Mouse (Mus musculus) forebrain, postnatal 0 days (tissue): ENCODE results near the gene Prpf8. TPM values are rescaled to one million over a fixed set of nuclear protein-coding genes. Genes with fewer than 3 reads are reported as not detected.
A peak's percentile ranks its signal among the peaks of the same experiment; 100 is the strongest.

Source experiments
- ATAC-seq: fragments of 200-750 bp; cut with Nextera tagmentation; 2 replicates; pipeline ENCODE4 v1.8.0; 2017; ENCODE audit warnings: mild to moderate bottlenecking, moderate library complexity
- DNase-seq: peaks from one replicate; pipeline ENCODE4 v3.0.0-alpha.2; 2015
- H3K27ac ChIP-seq: fragments of 300-500 bp; sonication (generic); 2 replicates; pipeline ENCODE4 v1.5.1; 2014; ENCODE audit warnings: low read depth, mild to moderate bottlenecking, antibody characterized with exemption, low read length, moderate library complexity, mixed read lengths
- H3K27me3 ChIP-seq: fragments of 300-500 bp; sonication (generic); 2 replicates; pipeline ENCODE4 v1.6.1; 2014; ENCODE audit warnings: mild to moderate bottlenecking, low read length, mixed read lengths; ENCODE audit not compliant: insufficient read depth
- H3K36me3 ChIP-seq: fragments of 300-500 bp; sonication (generic); 2 replicates; pipeline ENCODE4 v1.6.1; 2014; ENCODE audit warnings: mild to moderate bottlenecking, moderate library complexity; ENCODE audit not compliant: insufficient read depth
- H3K4me1 ChIP-seq: fragments of 300-500 bp; sonication (generic); 2 replicates; pipeline ENCODE4 v1.6.1; 2014; ENCODE audit warnings: antibody characterized with exemption; ENCODE audit not compliant: insufficient read depth
- H3K4me2 ChIP-seq: fragments of 300-500 bp; sonication (generic); 2 replicates; pipeline ENCODE4 v1.6.1; 2014; ENCODE audit warnings: low read depth, mild to moderate bottlenecking, moderate library complexity
- H3K4me3 ChIP-seq: fragments of 300-500 bp; sonication (generic); 2 replicates; pipeline ENCODE4 v1.5.1; 2014; ENCODE audit warnings: low read depth, low read length, mixed read lengths
- H3K9ac ChIP-seq: fragments of 300-500 bp; sonication (generic); 2 replicates; pipeline ENCODE4 v1.6.1; 2014; ENCODE audit warnings: mild to moderate bottlenecking
- H3K9me3 ChIP-seq: fragments of 300-500 bp; sonication (generic); 2 replicates; pipeline ENCODE4 v1.6.1; 2016; ENCODE audit warnings: low read length
- CTCF ChIP-seq: sonication (generic); IDR thresholded peaks from 2 replicates; pipeline ENCODE4 v1.5.1; 2016; ENCODE audit warnings: antibody characterized with exemption, control low read depth, low read depth
- WGBS: fragments of 180-500 bp; shearing (Covaris S2); extraction: QIAGEN DNeasy Blood & Tissue Kit; methylation state at CpG from one replicate; pipeline ENCODE4 v1.1.7; 2014; 5-methylcytosine and 5-hydroxymethylcytosine counted together
- polyA plus RNA-seq: library from polyadenylated mRNA; unstranded; fragments of >200 nt; fragmentation: Nextera tagmentation; extraction: Ambion mirVana; gene quantifications from 2 replicates; pipeline ENCODE4 v1.2.1, GENCODE M21; 2015
- total RNA-seq: library from RNA; depleted of rRNA; stranded (reverse); fragments of >200 nt; gene quantifications from 2 replicates; pipeline ENCODE4 v1.2.3, GENCODE M21; 2014

Prpf8 gene
- total and polyA plus RNA-seq, 2 experiments from 2014 or later: 27.9 to 120 TPM

- no peak overlapping the region for H3K4me3 ChIP-seq
- DNase-seq (no peak), ATAC-seq (no peak)
- no peak overlapping the region for H3K27ac ChIP-seq
- no peaks in the 10 kb centered on the region for H3K9me3 ChIP-seq
- no peak overlapping the region for H3K9ac ChIP-seq
- H3K4me2 ChIP-seq: no peak overlapping the region
- H3K4me1 ChIP-seq: no peaks in the 10 kb centered on the region
- H3K27me3 ChIP-seq: no peaks in the 10 kb centered on the region
- WGBS: 96% methylated on average over 10 of the region's 10 CpGs
- peaks cover 97% of the 10 kb centered on the region for H3K36me3 ChIP-seq
- no peak for TF ChIP-seq CTCF
Measured at GRCm38 (mm10) chr11:75494296-75495049, 7.9 kb downstream of the Prpf8 start.

- no peaks in the 10 kb centered on the region for H3K27me3 ChIP-seq
- H3K4me1 ChIP-seq: no peaks in the 10 kb centered on the region
- peaks cover 96% of the 10 kb centered on the region for H3K36me3 ChIP-seq
- H3K9ac ChIP-seq: no peak overlapping the region
- H3K27ac ChIP-seq: no peak overlapping the region
- H3K4me3 ChIP-seq: no peak overlapping the region
- no peak overlapping the region for H3K4me2 ChIP-seq
- ATAC-seq (no peak), DNase-seq (no peak)
- TF ChIP-seq CTCF: no peak
- H3K9me3 ChIP-seq: no peaks in the 10 kb centered on the region
- WGBS: 79% methylated on average over 1 of the region's 1 CpGs
Measured at GRCm38 (mm10) chr11:75498126-75498525, 11.5 kb downstream of the Prpf8 start.

- H3K4me1 ChIP-seq: peaks cover 6% of the 10 kb centered on the region; the same call in 1 of the 2 replicates
- DNase-seq: no peak
- TF ChIP-seq CTCF: no peak
- H3K4me2 ChIP-seq: no peak overlapping the region
- H3K27ac ChIP-seq: no peak overlapping the region
- H3K9me3 ChIP-seq: no peaks in the 10 kb centered on the region
- WGBS: 95% methylated on average over 4 of the region's 4 CpGs
- no peak overlapping the region for H3K9ac ChIP-seq
- no peak overlapping the region for H3K4me3 ChIP-seq
- no peaks in the 10 kb centered on the region for H3K27me3 ChIP-seq
- H3K36me3 ChIP-seq: peaks cover 52% of the 10 kb centered on the region
- no peak for ATAC-seq
Measured at GRCm38 (mm10) chr11:75508162-75508561, 21.5 kb downstream of the Prpf8 start.

GRCm38 (mm10) chr11:75508904-75509303, 22.3 kb downstream of the Prpf8 start:
- WGBS: 86% methylated on average over 8 of the region's 8 CpGs
- no peak for TF ChIP-seq CTCF
- Histone ChIP-seq H3K27me3 (no peaks in the 10 kb centered on the region), H3K4me2 (no peak overlapping the region), H3K36me3 (peaks cover 46% of the 10 kb centered on the region), H3K9ac (0 out of 2 replicates have a peak overlapping the region, but pooled peaks have one; percentile 4), H3K4me3 (no peak overlapping the region), H3K4me1 (peaks cover 6% of the 10 kb centered on the region; the same call in 1 of the 2 replicates), H3K27ac (no peak overlapping the region), H3K9me3 (no peaks in the 10 kb centered on the region)
- no peak for ATAC-seq
- no peak for DNase-seq

GRCm38 (mm10) chr11:75509741-75510626, 23.4 kb downstream of the Prpf8 start, which contains the start of gene Rilp:
TSS of gene Rilp (plus strand) at chr11:75510094.
- peaks cover 35% of the 10 kb centered on the region for H3K36me3 ChIP-seq
- TF ChIP-seq CTCF: peak; percentile 44
- 2% methylated on average over 43 of the region's 43 CpGs for WGBS

GRCm38 (mm10) chr11:75510627-75510993, 24.0 kb downstream of the Prpf8 start:
- ATAC-seq: peak; percentile 95
- H3K4me1 ChIP-seq: peaks cover 6% of the 10 kb centered on the region; the same call in 1 of the 2 replicates
- peak overlapping the region; percentile 79 for H3K27ac ChIP-seq
- peak overlapping the region; percentile 97 for H3K4me2 ChIP-seq
- H3K4me3 ChIP-seq: peak overlapping the region; percentile 57
- WGBS: 3% methylated on average over 24 of the region's 24 CpGs
- peak overlapping the region; percentile 77 for H3K9ac ChIP-seq
- DNase-seq: peak; percentile 93
- peaks cover 29% of the 10 kb centered on the region for H3K36me3 ChIP-seq
- TF ChIP-seq CTCF: peak; percentile 94
- no peaks in the 10 kb centered on the region for H3K27me3 ChIP-seq
- H3K9me3 ChIP-seq: no peaks in the 10 kb centered on the region

More at GRCm38 (mm10) chr11:75509741-75510626, 23.4 kb downstream of the Prpf8 start, which contains the start of gene Rilp:
- H3K9me3 ChIP-seq: no peaks in the 10 kb centered on the region
- H3K27ac ChIP-seq: peak within 1 kb of the TSS; percentile 79
- no peaks in the 10 kb centered on the region for H3K27me3 ChIP-seq
- H3K4me2 ChIP-seq: peak within 1 kb of the TSS; percentile 97
- DNase-seq: peak; percentile 73
- H3K9ac ChIP-seq: peak within 1 kb of the TSS; percentile 77
- peak; percentile 76 for ATAC-seq
- peaks cover 6% of the 10 kb centered on the region; the same call in 1 of the 2 replicates for H3K4me1 ChIP-seq
- peak within 1 kb of the TSS; percentile 57 for H3K4me3 ChIP-seq
